Mouse (Mus musculus) lung, embryonic 16.5 days (tissue): ENCODE results near the gene Gm20498. TPM values are rescaled to one million over a fixed set of nuclear protein-coding genes. Genes with fewer than 3 reads are reported as not detected.
A peak's percentile ranks its signal among the peaks of the same experiment; 100 is the strongest.
"Not testable (repeated sequence)": the region's sequence is repeated elsewhere in the genome, so short reads cannot be mapped to it uniquely, and the experiment has no call there.

Experiments
- ATAC-seq: fragments of 200-750 bp; cut with Nextera tagmentation; 2 replicates; pipeline ENCODE4 v1.8.0; 2017; ENCODE audit warnings: low read depth, mild to moderate bottlenecking, moderate library complexity
- H3K27ac ChIP-seq: fragments of 300-500 bp; sonication (generic); 2 replicates; pipeline ENCODE4 v1.5.1; 2014; ENCODE audit warnings: mild to moderate bottlenecking, control low read depth, low read length
- H3K27me3 ChIP-seq: fragments of 300-500 bp; sonication (generic); 2 replicates; pipeline ENCODE4 v1.6.1; 2014; ENCODE audit warnings: low read depth, low read length, mixed read lengths; ENCODE audit not compliant: control insufficient read depth, insufficient read depth
- H3K36me3 ChIP-seq: fragments of 300-500 bp; sonication (generic); 2 replicates; pipeline ENCODE4 v1.6.1; 2014; ENCODE audit warnings: low read length; ENCODE audit not compliant: control insufficient read depth, insufficient read depth
- H3K4me1 ChIP-seq: fragments of 300-500 bp; sonication (generic); replicated peaks from 2 replicates; pipeline ENCODE4 v1.6.1; 2014; ENCODE audit warnings: low read length, mixed read lengths; ENCODE audit not compliant: control insufficient read depth, insufficient read depth
- H3K4me2 ChIP-seq: fragments of 300-500 bp; sonication (generic); 2 replicates; pipeline ENCODE4 v1.6.1; 2014; ENCODE audit warnings: low read depth, low read length, control low read depth
- H3K4me3 ChIP-seq: fragments of 300-500 bp; sonication (generic); 2 replicates; pipeline ENCODE4 v1.5.1; 2014; ENCODE audit warnings: mild to moderate bottlenecking, low read length, control low read depth
- H3K9ac ChIP-seq: fragments of 300-500 bp; sonication (generic); 2 replicates; pipeline ENCODE4 v1.6.1; 2014; ENCODE audit warnings: low read length, control low read depth
- H3K9me3 ChIP-seq: fragments of 300-500 bp; sonication (generic); 2 replicates; pipeline ENCODE4 v1.6.1; 2016; ENCODE audit warnings: low read length; ENCODE audit not compliant: control insufficient read depth
- WGBS: fragments of 180-500 bp; shearing (Covaris S2); extraction: QIAGEN DNeasy Blood & Tissue Kit; methylation state at CpG from one replicate; pipeline ENCODE4 v1.1.7; 2014; 5-methylcytosine and 5-hydroxymethylcytosine counted together
- polyA plus RNA-seq: library from polyadenylated mRNA; unstranded; fragments of >200 nt; fragmentation: Nextera tagmentation; extraction: Ambion mirVana; gene quantifications from 2 replicates; pipeline ENCODE4 v1.2.1, GENCODE M21; 2015

Gene Gm20498
- polyA plus RNA-seq, 1 experiment from 2014 or later, result 25.3 TPM

DNA sequence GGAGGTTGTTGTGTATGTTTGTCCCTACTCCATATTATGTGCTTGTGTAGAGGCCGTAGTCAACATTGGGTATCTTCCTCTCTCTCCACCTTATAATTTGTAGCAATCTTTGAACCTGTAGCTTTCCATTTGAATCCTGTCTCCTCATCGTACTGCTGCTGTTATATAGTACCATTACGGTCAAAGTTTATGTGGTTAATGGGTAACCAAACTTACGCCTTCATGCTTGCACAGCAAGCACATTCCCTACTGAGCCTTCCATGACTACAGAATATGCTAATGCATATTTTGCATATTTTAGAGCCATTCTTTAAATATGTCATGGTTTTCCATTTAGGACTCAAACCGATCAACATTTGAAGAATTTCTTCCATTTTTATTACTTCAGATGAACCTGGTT, 42.2 kb downstream of the Gm20498 start:
- WGBS, result 91% methylated on average over 5 of the region's 5 CpGs
- no peaks in the 10 kb centered on the region for H3K36me3 ChIP-seq
- no peak overlapping the region for H3K4me2 ChIP-seq
- no peak for ATAC-seq
- H3K9ac ChIP-seq, result no peak overlapping the region
- no peaks in the 10 kb centered on the region for H3K27me3 ChIP-seq
- no peaks in the 10 kb centered on the region for H3K4me1 ChIP-seq
- no peak overlapping the region for H3K27ac ChIP-seq
- H3K9me3 ChIP-seq, result no peaks in the 10 kb centered on the region
- H3K4me3 ChIP-seq, result no peak overlapping the region

DNA sequence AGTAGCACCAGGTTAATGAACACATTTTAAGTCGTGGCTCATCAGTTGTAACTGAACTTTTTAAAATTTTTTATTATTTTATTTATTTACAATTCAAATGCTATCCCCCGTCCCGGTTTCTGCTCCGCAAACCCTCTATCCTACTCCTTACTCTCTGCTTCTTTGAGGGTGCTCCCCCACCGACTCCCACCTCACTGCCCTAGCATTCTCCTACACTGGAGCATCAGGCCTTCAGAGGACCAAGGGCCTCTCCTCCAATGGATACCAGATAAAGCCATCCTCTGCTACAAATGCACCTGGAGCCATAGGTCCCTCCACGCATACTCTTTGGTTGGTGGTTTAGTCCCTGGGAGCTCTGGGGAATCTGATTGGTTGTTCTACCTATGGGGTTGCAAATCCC, 47.4 kb downstream of the Gm20498 start:
- H3K4me3 ChIP-seq, result peak overlapping the region; percentile 88
- H3K4me2 ChIP-seq, result peak overlapping the region; percentile 73
- no peaks in the 10 kb centered on the region for H3K27me3 ChIP-seq
- peak overlapping the region; percentile 93 for H3K9ac ChIP-seq
- H3K9me3 ChIP-seq, result no peaks in the 10 kb centered on the region
- peak overlapping the region; percentile 97 for H3K27ac ChIP-seq
- 42% methylated on average over 6 of the region's 6 CpGs for WGBS
- H3K36me3 ChIP-seq, result no peaks in the 10 kb centered on the region
- peak; percentile 36; the same call in 1 of the 2 replicates for ATAC-seq
- H3K4me1 ChIP-seq, result peaks cover 2% of the 10 kb centered on the region

DNA sequence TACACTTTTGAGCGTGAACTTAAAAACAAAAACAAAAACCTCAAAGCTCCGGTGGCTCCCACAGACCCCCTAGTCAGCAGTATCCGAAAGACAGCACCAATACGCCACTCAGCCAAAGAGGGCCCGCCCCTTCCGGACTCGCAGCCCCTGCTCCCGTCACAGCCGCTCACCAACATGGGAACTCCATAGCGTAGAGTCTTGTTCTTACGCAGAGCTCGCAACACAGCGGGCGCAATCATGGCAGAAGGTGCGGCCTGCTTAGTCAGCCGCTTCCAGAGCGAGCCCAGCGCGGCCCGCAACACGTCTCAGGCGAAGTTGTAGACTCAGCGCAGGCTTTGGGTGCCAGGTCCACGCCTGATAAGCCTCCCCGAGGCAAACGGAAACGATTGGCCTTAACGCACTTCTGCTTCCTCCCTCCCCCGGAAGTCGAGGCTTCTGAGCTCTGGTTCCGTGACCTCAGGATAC, 47.9 kb downstream of the Gm20498 start, which contains the start of gene Cox16:
Gene Cox16 (minus strand): TSS at position 401 of the 465 bp plus-strand sequence.
- Histone ChIP-seq H3K4me1 (peaks cover 2% of the 10 kb centered on the region), H3K4me3 (peak within 1 kb of the TSS; percentile 88), H3K4me2 (peak within 1 kb of the TSS; percentile 73), H3K36me3 (no peaks in the 10 kb centered on the region), H3K27me3 (no peaks in the 10 kb centered on the region), H3K9ac (peak within 1 kb of the TSS; percentile 93), H3K27ac (peak within 1 kb of the TSS; percentile 97), H3K9me3 (no peaks in the 10 kb centered on the region)
- under 1% methylated on average over 31 of the region's 31 CpGs for WGBS
- ATAC-seq, result peak; percentile 98

DNA sequence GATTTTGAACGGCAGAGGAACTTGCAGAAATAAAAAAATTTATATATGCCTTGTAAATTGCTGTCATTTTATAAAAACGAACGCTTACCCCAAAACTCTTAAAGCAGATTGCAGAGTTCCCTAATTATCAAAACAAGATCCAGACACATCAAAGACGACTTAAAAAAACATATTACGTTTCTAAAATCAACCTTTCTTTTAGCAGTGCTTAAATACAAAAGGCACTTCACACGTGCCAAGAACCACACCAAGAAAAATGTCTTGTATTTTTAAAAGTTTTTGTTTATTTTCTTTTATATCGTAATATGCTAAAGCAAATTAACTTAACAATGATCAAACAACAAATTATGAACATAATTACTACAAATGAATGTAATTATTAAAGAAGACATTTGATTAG, 48.5 kb downstream of the Gm20498 start:
- no peak for ATAC-seq
- H3K4me3 ChIP-seq, result peak overlapping the region; percentile 88
- peaks cover 2% of the 10 kb centered on the region for H3K4me1 ChIP-seq
- peak overlapping the region; percentile 93 for H3K9ac ChIP-seq
- peak overlapping the region; percentile 73 for H3K4me2 ChIP-seq
- no peaks in the 10 kb centered on the region for H3K27me3 ChIP-seq
- peak overlapping the region; percentile 97 for H3K27ac ChIP-seq
- H3K36me3 ChIP-seq, result no peaks in the 10 kb centered on the region
- WGBS, result under 1% methylated on average over 7 of the region's 7 CpGs
- no peaks in the 10 kb centered on the region for H3K9me3 ChIP-seq

DNA sequence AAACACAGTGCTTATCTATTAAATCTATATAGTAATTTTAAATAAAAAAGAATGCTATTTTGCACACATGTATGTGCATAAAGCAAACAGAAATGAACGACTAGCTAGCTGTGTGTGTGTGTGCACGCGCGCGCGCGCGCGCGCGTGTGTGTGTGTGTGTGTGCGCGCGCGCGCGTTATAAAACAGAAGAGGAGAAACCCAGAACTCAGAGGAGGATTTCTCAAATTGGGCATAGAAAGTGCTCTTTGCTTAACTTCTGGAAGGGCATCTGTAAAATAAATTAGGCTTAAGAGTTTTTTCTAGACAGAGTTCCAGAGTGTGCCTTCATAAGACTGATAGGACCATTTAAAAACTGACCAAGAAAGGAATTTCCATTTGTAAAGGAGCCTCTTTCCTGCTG, 49.0 kb downstream of the Gm20498 start:
- WGBS, result 20% methylated on average over 17 of the region's 17 CpGs
- Histone ChIP-seq H3K9ac (peak overlapping the region; percentile 55), H3K4me1 (peaks cover 2% of the 10 kb centered on the region), H3K9me3 (no peaks in the 10 kb centered on the region), H3K36me3 (no peaks in the 10 kb centered on the region), H3K27me3 (no peaks in the 10 kb centered on the region), H3K4me2 (peak overlapping the region; percentile 73), H3K27ac (no peak overlapping the region), H3K4me3 (peak overlapping the region; percentile 88)
- ATAC-seq, result no peak

DNA sequence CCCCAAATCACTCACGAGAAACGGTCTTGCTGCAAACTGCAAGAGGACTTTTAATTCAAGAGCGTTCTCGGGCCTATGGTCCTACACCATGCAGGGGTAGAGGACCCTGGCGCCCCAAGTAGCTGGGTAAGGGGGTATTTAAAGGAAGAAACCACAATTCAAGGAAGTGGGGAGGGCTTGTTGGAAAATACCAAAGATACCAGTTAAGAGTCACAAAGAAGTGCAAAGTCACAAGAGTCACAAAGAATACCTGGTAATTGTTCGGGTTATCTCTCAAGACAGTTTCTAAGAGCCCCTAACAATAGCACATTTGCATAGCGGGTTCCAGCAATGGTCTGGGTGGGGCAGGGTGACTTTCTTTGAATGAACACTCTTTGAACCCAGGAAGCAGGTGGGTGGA, 73.7 kb downstream of the Gm20498 start:
- ATAC-seq, result not testable (repeated sequence)
- WGBS, result 95% methylated on average over 7 of the region's 7 CpGs

DNA sequence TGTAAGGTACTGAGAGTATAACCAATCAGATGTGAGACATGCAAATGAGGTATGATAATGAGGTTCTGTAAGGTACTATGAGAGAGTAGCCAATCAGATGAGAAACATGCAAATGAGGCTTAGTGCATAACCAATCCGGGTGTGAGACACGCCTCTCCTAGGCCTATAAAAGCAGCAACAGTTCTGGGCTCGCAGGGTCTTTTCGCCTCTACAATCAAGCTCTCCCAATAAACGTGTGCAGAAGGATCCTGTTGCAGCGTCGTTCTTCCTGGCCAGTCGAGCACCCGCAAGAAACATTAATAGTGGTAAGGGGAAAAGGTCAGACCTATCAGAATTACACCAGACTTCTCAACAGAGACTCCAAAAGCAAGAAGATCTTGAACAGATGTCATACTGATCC, 93.7 kb downstream of the Gm20498 start:
- not testable (repeated sequence) for H3K4me3 ChIP-seq, H3K4me1 ChIP-seq, ATAC-seq, H3K36me3 ChIP-seq, H3K9ac ChIP-seq, H3K4me2 ChIP-seq, H3K27ac ChIP-seq, H3K9me3 ChIP-seq, H3K27me3 ChIP-seq
- 94% methylated on average over 9 of the region's 9 CpGs for WGBS

More for the DNA sequence above, 73.7 kb downstream of the Gm20498 start:
- H3K4me2 ChIP-seq, H3K27me3 ChIP-seq, H3K36me3 ChIP-seq, H3K4me3 ChIP-seq, H3K9me3 ChIP-seq, H3K27ac ChIP-seq, H3K9ac ChIP-seq, H3K4me1 ChIP-seq: not testable (repeated sequence)

DNA sequence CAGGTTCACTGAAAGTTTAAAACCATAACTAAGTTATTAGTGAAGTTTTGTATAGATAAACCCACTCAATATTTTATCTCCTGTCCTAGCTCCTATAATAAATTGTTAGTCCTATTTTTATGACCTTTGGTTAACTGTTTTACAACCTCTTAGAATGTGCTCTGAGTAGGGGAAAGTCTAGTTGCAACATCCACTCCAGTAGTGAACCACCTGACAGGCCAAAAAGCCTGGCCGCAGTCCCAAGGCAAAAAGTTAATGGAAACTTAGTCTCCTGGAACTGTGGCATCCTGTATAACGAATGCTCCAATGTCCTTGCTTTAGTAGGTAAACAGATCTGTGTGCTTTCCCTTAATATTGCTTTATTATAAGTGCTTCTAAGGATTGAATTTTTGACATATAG, 97.9 kb downstream of the Gm20498 start:
- H3K9me3 ChIP-seq, ATAC-seq, H3K4me1 ChIP-seq, H3K27me3 ChIP-seq, H3K4me2 ChIP-seq, H3K9ac ChIP-seq, H3K36me3 ChIP-seq, H3K27ac ChIP-seq, H3K4me3 ChIP-seq: not testable (repeated sequence)
- 78% methylated on average over 2 of the region's 2 CpGs for WGBS

DNA sequence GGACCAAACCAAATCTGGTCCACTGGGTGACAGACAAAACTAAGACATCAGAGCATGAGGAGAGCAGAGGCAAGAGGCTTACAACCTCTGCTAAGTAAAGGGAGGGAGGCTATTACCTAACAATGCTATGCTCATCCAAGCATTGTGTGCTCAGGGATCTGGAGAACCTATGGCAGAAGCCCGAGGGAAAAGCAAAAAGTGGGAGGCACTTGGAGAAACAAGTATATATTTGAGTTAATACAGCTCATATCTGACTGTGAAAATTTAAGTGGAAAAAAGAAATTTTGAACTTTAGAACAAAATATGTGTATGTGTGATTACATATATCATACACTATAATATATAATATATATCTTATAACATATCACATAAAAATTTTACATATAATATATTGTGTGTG, 110.9 kb downstream of the Gm20498 start, which contains the start of gene Adam4:
Gene Adam4 (minus strand): TSS at position 101 of the 400 bp plus-strand sequence.
- 87% methylated on average over 1 of the region's 1 CpGs for WGBS

DNA sequence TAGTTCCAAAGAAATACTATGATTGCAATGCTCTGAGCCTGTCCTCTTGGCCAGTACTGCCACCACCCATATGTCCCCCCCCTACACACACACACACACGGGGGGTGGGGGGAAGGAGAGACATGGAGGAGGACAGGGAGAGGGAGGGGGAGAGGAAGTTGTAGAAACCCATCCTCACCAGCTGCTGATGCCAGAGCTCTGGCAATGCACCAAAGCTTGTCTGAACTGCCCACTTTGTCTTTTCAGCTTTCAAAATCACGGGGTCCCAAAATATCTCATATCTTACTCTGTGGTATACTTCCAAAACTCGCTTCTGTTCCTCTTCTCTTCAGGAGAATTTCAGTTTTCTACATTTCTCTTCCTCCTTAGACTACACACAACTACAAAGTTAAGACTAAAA, 119.5 kb downstream of the Gm20498 start:
- Histone ChIP-seq H3K36me3 (no peaks in the 10 kb centered on the region), H3K4me2 (no peak overlapping the region), H3K4me1 (no peaks in the 10 kb centered on the region), H3K27ac (no peak overlapping the region), H3K9me3 (no peaks in the 10 kb centered on the region), H3K9ac (no peak overlapping the region), H3K27me3 (no peaks in the 10 kb centered on the region), H3K4me3 (no peak overlapping the region)
- WGBS, result 58% methylated on average over 3 of the region's 3 CpGs
- no peak for ATAC-seq

More for the DNA sequence above, 110.9 kb downstream of the Gm20498 start, which contains the start of gene Adam4:
- H3K4me1 ChIP-seq, result no peaks in the 10 kb centered on the region
- H3K36me3 ChIP-seq, result peaks cover 8% of the 10 kb centered on the region
- H3K27me3 ChIP-seq, result no peaks in the 10 kb centered on the region
- no peak within 1 kb of the TSS for H3K4me3 ChIP-seq
- peaks cover 13% of the 10 kb centered on the region for H3K9me3 ChIP-seq
- ATAC-seq, result no peak
- H3K9ac ChIP-seq, result no peak within 1 kb of the TSS
- no peak within 1 kb of the TSS for H3K4me2 ChIP-seq
- H3K27ac ChIP-seq, result no peak within 1 kb of the TSS
